Mouse (Mus musculus) neutrophil, adult 83 days (primary cell): ENCODE data around the gene Glra4. TPM values are rescaled to one million over a fixed set of nuclear protein-coding genes. Genes with fewer than 3 reads are reported as not detected.

Experiments
- total RNA-seq, 2 experiments: library from RNA; stranded (reverse); gene quantifications; one replicate each; pipeline ENCODE4 v1.2.4; 2023

Gene Glra4
- total RNA-seq = not detected

DNA sequence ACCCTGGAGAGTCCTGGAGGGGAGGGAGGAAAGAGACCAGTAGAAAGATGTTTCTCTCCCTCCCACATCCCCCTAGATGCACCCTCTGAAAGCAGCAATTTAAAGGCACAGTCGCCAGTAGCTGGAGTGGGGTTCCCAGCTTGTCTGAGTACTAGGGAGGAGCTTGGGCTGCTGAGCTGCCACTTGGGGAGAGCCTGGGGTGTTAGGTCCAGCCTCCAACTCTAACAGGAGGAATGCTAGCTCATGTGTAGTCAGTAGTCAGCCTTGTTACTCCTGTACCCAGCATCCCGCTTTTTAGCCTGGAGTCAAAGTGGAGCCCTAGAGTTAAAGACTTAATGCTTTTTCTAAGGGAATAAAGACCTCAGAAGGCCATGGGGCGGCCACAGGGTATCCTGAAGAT is at the start of gene Glra4:
Gene Glra4 (minus strand): TSS at position 101 of the 400 bp plus-strand sequence.

DNA sequence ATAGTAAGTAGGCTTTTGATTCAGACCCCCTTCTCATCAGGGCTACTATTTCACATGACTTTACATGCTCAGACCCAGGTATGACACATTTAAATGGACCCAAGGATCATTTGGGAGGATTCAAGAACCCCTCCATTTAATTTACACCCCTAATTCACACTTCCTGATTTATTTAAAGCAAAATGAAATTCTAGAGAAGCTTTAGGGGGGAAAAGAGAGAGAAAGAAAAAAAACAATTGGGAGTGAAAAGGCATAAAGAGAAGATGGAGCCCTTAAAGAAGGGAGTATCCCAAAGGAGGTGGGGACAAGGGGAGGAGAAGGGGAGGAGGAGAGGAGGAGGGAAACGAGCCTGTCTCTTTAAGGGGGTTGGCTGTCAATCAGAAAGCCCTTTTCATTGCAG is 42.4 kb upstream of the Glra4 start, which contains the start of gene Plp1:
Gene Plp1 (plus strand): TSS at position 301 of the 400 bp plus-strand sequence.

DNA sequence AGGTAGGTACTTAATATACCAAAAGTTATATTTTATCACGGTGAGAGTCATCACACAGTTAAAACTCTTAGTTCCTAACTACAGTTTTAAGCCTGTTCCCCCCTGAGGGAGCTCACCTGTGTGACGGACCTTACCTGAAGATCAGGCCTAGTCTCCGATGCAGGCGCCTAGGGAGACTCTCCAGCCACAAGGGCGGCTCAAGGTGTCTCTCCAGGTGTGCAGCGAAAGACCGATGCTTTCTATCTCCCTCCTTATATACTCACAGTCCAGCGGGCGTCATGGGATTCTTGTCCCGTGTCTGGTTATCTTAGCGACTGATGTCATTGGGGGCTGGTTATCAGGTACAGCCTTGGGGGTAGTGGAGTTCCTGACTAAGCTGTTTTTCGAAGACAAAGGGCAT is 36.5 kb downstream of the Glra4 start, which contains the start of gene Morf4l2:
Gene Morf4l2 (minus strand): TSS at position 232 of the 400 bp plus-strand sequence.

Other genes with a start within 250 kb of the Glra4 start
- not detected for gene Kir3dl2, start 236.1 kb downstream of the Glra4 start, total RNA-seq
- not detected for gene Tceal3, start 189.3 kb downstream of the Glra4 start, total RNA-seq
- gene Tceal1, start 72.2 kb downstream of the Glra4 start, total RNA-seq = under 1 TPM in 1 of 2 experiments, not detected in 1; 0.13 TPM
- 100 to 1,000 TPM in 1 of 2 experiments, 10 to 100 TPM in 1; 97.3 to 116 TPM for gene Morf4l2, start 36.5 kb downstream of the Glra4 start, total RNA-seq
- gene Plp1, start 42.5 kb upstream of the Glra4 start, total RNA-seq = under 1 TPM; 0.15 to 0.22 TPM
- gene Rab9b, start 88.6 kb upstream of the Glra4 start, total RNA-seq = not detected
- gene H2bfm, start 147.2 kb upstream of the Glra4 start, total RNA-seq = not detected
- gene Tmsb15b2, start 195.4 kb upstream of the Glra4 start, total RNA-seq = 1 to 10 TPM; 2.1 to 6.0 TPM
- not detected for gene Tmsb15l, start 196.7 kb upstream of the Glra4 start, total RNA-seq
- 1 to 10 TPM in 1 of 2 experiments, not detected in 1; 1.8 TPM for gene Tmsb15b1, start 196.7 kb upstream of the Glra4 start, total RNA-seq
- gene Zcchc18, start 213.0 kb upstream of the Glra4 start, total RNA-seq = not detected